Mouse (Mus musculus): ENCODE results near the gene 4430402I18Rik. TPM values are rescaled to one million over a fixed set of nuclear protein-coding genes. Genes with fewer than 3 reads are reported as not detected.

The 4430402I18Rik gene
- total RNA-seq, 2 experiments from 2014 or later, result not detected

DNA sequence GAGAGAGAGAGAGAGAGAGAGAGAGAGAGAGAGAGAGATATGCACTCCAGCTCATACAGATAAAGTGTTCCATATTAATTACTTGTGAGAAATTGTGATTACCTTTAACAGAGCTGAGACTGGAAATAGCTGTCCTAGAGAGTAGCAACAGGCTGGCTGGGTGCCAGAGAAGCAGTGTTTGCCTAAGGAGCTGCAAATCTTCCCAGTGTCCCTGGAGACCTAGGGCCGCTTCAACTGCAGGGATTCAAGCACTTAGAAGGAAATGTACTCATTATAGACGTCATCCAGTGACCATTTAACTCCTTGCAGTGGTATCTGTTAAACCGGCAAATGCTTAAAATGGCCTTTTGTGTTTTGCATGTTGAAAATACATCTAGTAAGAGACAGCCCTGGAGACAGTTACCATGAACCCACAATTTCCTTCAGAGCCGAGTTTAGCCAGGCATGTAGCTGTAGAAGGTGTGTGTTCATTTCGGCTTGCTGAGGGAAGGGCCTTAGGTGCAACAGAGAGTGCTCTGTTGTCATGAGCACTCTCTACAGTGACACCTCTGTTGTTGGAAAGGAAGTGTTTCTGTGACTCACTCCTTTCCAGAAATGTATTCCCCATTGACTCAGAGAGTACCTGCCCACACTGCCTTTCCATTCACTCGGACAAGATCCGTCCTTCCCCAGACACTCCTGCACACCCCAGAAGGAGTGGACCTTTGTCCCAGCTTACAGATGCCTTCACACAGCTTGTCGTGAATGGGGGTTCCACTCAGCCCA, 122.5 kb downstream of the 4430402I18Rik start:
- ATAC-seq (replicated peaks; ENCODE audit: low FRiP score, poor library complexity, severe bottlenecking), result no peak

Other genes starting within 250 kb of the 4430402I18Rik start
- gene Slc1a1, start 132.8 kb downstream of the 4430402I18Rik start, total RNA-seq (2015; ENCODE audit: low replicate concordance), result not detected in 2 replicates
- gene Slc1a1, start 132.8 kb downstream of the 4430402I18Rik start, total RNA-seq (2017; ENCODE audit: low replicate concordance), result 0.26 TPM in 1 of 2 replicates, not detected in the other
- gene Plpp6, start 3.8 kb downstream of the 4430402I18Rik start, total RNA-seq (2015; ENCODE audit: low replicate concordance), result 2.1 and 8.1 TPM in 2 replicates
- 0.98 and 2.8 TPM in 2 replicates for gene Plpp6, start 3.8 kb downstream of the 4430402I18Rik start, total RNA-seq (2017; ENCODE audit: low replicate concordance)
- 17.1 and 27.7 TPM in 2 replicates for gene Cdc37l1, start 22.6 kb upstream of the 4430402I18Rik start, total RNA-seq (2015; ENCODE audit: low replicate concordance)
- gene Cdc37l1, start 22.6 kb upstream of the 4430402I18Rik start, total RNA-seq (2017; ENCODE audit: low replicate concordance), result 27.0 and 27.5 TPM in 2 replicates
- gene Ak3, start 80.2 kb upstream of the 4430402I18Rik start, total RNA-seq (2015; ENCODE audit: low replicate concordance), result 10.4 and 19.4 TPM in 2 replicates
- 6.7 and 9.2 TPM in 2 replicates for gene Ak3, start 80.2 kb upstream of the 4430402I18Rik start, total RNA-seq (2017; ENCODE audit: low replicate concordance)
- gene Rcl1, start 133.6 kb upstream of the 4430402I18Rik start, total RNA-seq (2015; ENCODE audit: low replicate concordance), result 22.9 and 35.7 TPM in 2 replicates
- 47.8 and 63.0 TPM in 2 replicates for gene Rcl1, start 133.6 kb upstream of the 4430402I18Rik start, total RNA-seq (2017; ENCODE audit: low replicate concordance)

Data from erythroblast, adult 5-6 weeks (primary cell).